Mouse (Mus musculus): Measurements from ENCODE around the gene St8sia4. TPM values are rescaled to one million over a fixed set of nuclear protein-coding genes. Genes with fewer than 3 reads are reported as not detected.

The St8sia4 gene
- polyA plus RNA-seq (2012; rRNA removed), result 0.43 and 0.77 TPM in 2 replicates

DNA sequence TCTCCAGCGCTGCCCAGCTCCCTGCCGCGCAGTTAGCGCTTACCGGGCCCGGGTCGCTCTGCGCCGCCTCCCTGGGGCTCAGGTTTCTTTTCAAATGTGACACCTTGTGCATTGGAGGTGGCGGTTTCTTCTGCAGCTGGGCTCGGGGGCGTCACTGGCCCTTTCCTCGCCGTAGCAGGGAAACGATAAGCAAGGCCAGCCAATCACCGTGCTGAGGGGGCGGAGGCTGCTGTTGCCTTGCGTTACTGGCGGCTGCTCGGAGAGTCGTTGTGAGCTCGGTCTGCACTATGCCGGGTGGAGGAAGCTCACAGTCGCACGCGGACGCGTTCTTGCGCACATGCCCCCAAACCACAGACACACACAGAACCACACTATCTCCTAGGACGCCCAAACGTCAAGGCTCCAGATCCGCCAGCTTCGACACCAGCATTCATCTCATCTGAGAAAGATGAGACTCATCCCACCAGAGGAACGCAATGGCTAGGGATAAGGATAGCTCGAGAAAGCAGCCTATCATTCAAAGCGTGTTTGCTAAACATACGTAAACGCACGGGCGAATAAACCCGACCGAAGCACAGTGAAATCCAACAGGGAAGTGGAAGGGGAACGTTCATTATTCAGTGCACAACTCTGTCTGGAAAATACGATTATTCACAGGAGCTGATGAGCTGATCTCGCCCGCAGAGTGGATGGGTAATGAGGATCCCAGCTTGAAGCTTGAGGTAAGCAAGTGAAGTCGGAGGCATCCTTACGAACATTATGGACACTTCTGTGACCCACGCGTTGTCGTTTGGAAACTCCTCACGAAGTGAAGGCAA is at the start of gene St8sia4:
Gene St8sia4, minus strand, starts transcription at position 137 of the 818 bp plus-strand sequence.
- Histone ChIP-seq H3K27me3 (replicated peaks; ENCODE audit: control insufficient read depth, insufficient read depth, low read length) (no peaks in the 10 kb centered on the region; the same call in 1 of the 2 replicates), H3K36me3 (ENCODE audit: control insufficient read depth, insufficient read depth, low read length) (no peaks in the 10 kb centered on the region), H3K27ac (ENCODE audit: insufficient read depth, low read depth, low read length) (no peak within 1 kb of the TSS; the same call in 1 of the 2 replicates), H3K4me3 (ENCODE audit: insufficient read depth, low read depth, low read length) (peak within 1 kb of the TSS; percentile 55), H3K4me1 (ENCODE audit: control insufficient read depth, insufficient read depth, low read length) (no peaks in the 10 kb centered on the region)
- under 1% methylated on average over 52 of the region's 52 CpGs for WGBS
- TF ChIP-seq CTCF (conservative IDR thresholded peaks at IDR 0.05; ENCODE audit: insufficient read depth, insufficient read length, low read depth, low read length) (no peak), POLR2A (IDR thresholded peaks at IDR 0.05; ENCODE audit: low read depth, low read length) (no peak)
- DNase-seq, result peak; percentile 78

- no peak overlapping the region for H3K4me3 ChIP-seq (ENCODE audit: insufficient read depth, low read depth, low read length)
- TF ChIP-seq POLR2A (IDR thresholded peaks at IDR 0.05; ENCODE audit: low read depth, low read length), result no peak
- TF ChIP-seq CTCF (conservative IDR thresholded peaks at IDR 0.05; ENCODE audit: insufficient read depth, insufficient read length, low read depth, low read length), result no peak
- no peaks in the 10 kb centered on the region for H3K27me3 ChIP-seq (replicated peaks; ENCODE audit: control insufficient read depth, insufficient read depth, low read length)
- WGBS, result 45% methylated on average over 3 of the region's 3 CpGs
- no peak overlapping the region for H3K27ac ChIP-seq (ENCODE audit: insufficient read depth, low read depth, low read length)
- H3K4me1 ChIP-seq (ENCODE audit: control insufficient read depth, insufficient read depth, low read length), result no peaks in the 10 kb centered on the region
- H3K36me3 ChIP-seq (ENCODE audit: control insufficient read depth, insufficient read depth, low read length), result no peaks in the 10 kb centered on the region
- DNase-seq, result peak; percentile 76
Measured at GRCm38 (mm10) chr1:95709181-95709580, 41.8 kb upstream of the St8sia4 start.

- Histone ChIP-seq H3K27me3 (replicated peaks; ENCODE audit: control insufficient read depth, insufficient read depth, low read length) (no peaks in the 10 kb centered on the region), H3K4me1 (ENCODE audit: control insufficient read depth, insufficient read depth, low read length) (no peaks in the 10 kb centered on the region), H3K27ac (ENCODE audit: insufficient read depth, low read depth, low read length) (no peak overlapping the region), H3K4me3 (ENCODE audit: insufficient read depth, low read depth, low read length) (no peak overlapping the region), H3K36me3 (ENCODE audit: control insufficient read depth, insufficient read depth, low read length) (no peaks in the 10 kb centered on the region)
- TF ChIP-seq POLR2A (IDR thresholded peaks at IDR 0.05; ENCODE audit: low read depth, low read length) (no peak), CTCF (conservative IDR thresholded peaks at IDR 0.05; ENCODE audit: insufficient read depth, insufficient read length, low read depth, low read length) (no peak)
- no peak for DNase-seq
Measured at GRCm38 (mm10) chr1:95699903-95700302, 32.5 kb upstream of the St8sia4 start.

GRCm38 (mm10) chr1:95674052-95674451 is 6.7 kb upstream of the St8sia4 start:
- 82% methylated on average over 3 of the region's 3 CpGs for WGBS
- Histone ChIP-seq H3K27ac (ENCODE audit: insufficient read depth, low read depth, low read length) (no peak overlapping the region), H3K4me1 (ENCODE audit: control insufficient read depth, insufficient read depth, low read length) (no peaks in the 10 kb centered on the region), H3K36me3 (ENCODE audit: control insufficient read depth, insufficient read depth, low read length) (no peaks in the 10 kb centered on the region), H3K4me3 (ENCODE audit: insufficient read depth, low read depth, low read length) (no peak overlapping the region), H3K27me3 (replicated peaks; ENCODE audit: control insufficient read depth, insufficient read depth, low read length) (no peaks in the 10 kb centered on the region)
- no peak for DNase-seq
- TF ChIP-seq POLR2A (IDR thresholded peaks at IDR 0.05; ENCODE audit: low read depth, low read length), result no peak
- no peak for TF ChIP-seq CTCF (conservative IDR thresholded peaks at IDR 0.05; ENCODE audit: insufficient read depth, insufficient read length, low read depth, low read length)

DNA sequence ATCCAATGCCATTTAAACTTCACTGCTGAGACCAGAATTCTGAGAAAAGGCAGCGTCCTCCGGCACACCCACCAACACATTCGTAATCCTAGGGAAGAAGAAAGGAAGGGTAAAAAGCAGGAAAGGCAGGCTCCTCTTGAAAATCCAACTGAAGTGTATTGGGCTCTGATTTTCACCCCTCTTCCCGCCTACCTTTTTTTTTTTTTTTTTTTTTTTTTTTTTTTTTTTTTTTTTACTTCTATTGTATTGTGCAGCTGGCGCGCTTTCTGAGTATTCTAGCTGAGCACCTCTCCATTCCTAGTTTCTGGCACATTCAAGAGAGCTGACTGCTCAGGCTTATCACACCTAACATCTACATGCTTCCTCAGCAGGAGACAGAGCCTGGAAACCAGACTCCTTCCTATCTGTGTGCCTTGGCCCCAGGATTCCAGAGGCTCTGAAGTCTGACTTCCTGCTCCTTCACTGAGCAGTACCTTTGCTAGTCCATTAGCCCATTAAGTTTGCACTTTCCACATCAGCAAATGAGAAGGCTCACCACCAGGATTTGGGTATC is 958 bp upstream of the St8sia4 start:
- no peaks in the 10 kb centered on the region; the same call in 1 of the 2 replicates for H3K27me3 ChIP-seq (replicated peaks; ENCODE audit: control insufficient read depth, insufficient read depth, low read length)
- WGBS, result 9% methylated on average over 6 of the region's 6 CpGs
- peak; percentile 12 for DNase-seq
- TF ChIP-seq POLR2A (IDR thresholded peaks at IDR 0.05; ENCODE audit: low read depth, low read length) (no peak), CTCF (conservative IDR thresholded peaks at IDR 0.05; ENCODE audit: insufficient read depth, insufficient read length, low read depth, low read length) (no peak)
- H3K36me3 ChIP-seq (ENCODE audit: control insufficient read depth, insufficient read depth, low read length), result no peaks in the 10 kb centered on the region
- H3K27ac ChIP-seq (ENCODE audit: insufficient read depth, low read depth, low read length), result no peak overlapping the region
- peak overlapping the region; percentile 55; the same call in 1 of the 2 replicates for H3K4me3 ChIP-seq (ENCODE audit: insufficient read depth, low read depth, low read length)
- no peaks in the 10 kb centered on the region for H3K4me1 ChIP-seq (ENCODE audit: control insufficient read depth, insufficient read depth, low read length)

DNA sequence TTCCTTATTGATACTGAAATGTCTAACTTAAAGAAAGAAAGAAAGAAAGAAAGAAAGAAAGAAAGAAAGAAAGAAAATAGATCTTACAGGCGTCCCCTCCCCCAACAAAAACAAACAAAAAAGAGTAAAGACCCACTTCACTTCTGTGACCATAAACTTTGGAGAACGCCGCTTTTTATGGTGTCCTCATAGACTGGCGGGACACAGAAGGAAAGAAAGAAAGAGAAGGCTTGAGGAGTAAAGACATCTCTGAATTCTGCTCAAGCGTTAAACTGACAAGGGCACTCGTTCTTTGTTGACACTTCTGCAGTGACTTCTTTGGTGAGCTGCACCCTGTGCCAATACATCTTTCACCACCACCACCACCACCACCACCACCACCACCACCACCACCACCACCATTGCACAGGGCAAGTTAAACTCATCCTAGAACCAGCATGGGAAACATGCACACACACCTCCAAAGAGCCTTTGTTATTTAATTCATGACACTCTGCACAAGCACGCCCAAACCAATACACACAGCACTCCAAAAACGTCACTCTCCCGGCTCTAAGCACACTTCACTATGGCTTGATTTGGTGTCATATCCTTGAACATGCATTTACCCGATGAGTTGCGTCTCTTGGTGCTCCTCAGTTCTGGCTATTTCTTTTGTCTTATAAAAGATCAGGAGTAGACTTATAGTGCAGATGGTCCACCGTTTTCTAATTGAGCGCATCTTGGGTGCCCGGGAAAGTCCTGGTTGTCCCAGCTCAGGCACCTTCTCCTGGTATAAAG is 640 bp downstream of the St8sia4 start:
- Histone ChIP-seq H3K36me3 (ENCODE audit: control insufficient read depth, insufficient read depth, low read length) (no peaks in the 10 kb centered on the region), H3K27me3 (replicated peaks; ENCODE audit: control insufficient read depth, insufficient read depth, low read length) (no peaks in the 10 kb centered on the region; the same call in 1 of the 2 replicates), H3K4me3 (ENCODE audit: insufficient read depth, low read depth, low read length) (peak overlapping the region; percentile 55), H3K4me1 (ENCODE audit: control insufficient read depth, insufficient read depth, low read length) (no peaks in the 10 kb centered on the region), H3K27ac (ENCODE audit: insufficient read depth, low read depth, low read length) (no peak overlapping the region; the same call in 1 of the 2 replicates)
- 1% methylated on average over 14 of the region's 14 CpGs for WGBS
- DNase-seq, result no peak
- TF ChIP-seq CTCF (conservative IDR thresholded peaks at IDR 0.05; ENCODE audit: insufficient read depth, insufficient read length, low read depth, low read length), result no peak
- TF ChIP-seq POLR2A (IDR thresholded peaks at IDR 0.05; ENCODE audit: low read depth, low read length), result no peak

Measured in kidney, adult 2 months (tissue).